Mouse (Mus musculus) heart, embryonic 12.5 days (tissue): ENCODE data around the gene Ctdnep1. TPM values are rescaled to one million over a fixed set of nuclear protein-coding genes. Genes with fewer than 3 reads are reported as not detected.

Source experiments
- ATAC-seq: fragments of 200-750 bp; cut with Nextera tagmentation; 2 replicates; pipeline ENCODE4 v1.8.0; 2017; ENCODE audit warnings: moderate TSS enrichment, moderate library complexity; ENCODE audit not compliant: insufficient number of reproducible peaks, low FRiP score
- H3K27ac ChIP-seq: fragments of 300-500 bp; sonication (generic); 2 replicates; pipeline ENCODE4 v1.5.1; 2016; ENCODE audit warnings: mild to moderate bottlenecking, moderate library complexity; ENCODE audit not compliant: poor library complexity, severe bottlenecking
- H3K27me3 ChIP-seq: fragments of 300-500 bp; sonication (generic); replicated peaks from 2 replicates; pipeline ENCODE4 v1.6.1; 2016; ENCODE audit warnings: mild to moderate bottlenecking, moderate library complexity
- H3K36me3 ChIP-seq: fragments of 300-500 bp; sonication (generic); 2 replicates; pipeline ENCODE4 v1.6.1; 2016; ENCODE audit warnings: mild to moderate bottlenecking, moderate library complexity
- H3K4me1 ChIP-seq: fragments of 300-500 bp; sonication (generic); replicated peaks from 2 replicates; pipeline ENCODE4 v1.6.1; 2016; ENCODE audit warnings: mild to moderate bottlenecking
- H3K4me2 ChIP-seq: fragments of 300-500 bp; sonication (generic); 2 replicates; pipeline ENCODE4 v1.6.1; 2016; ENCODE audit warnings: mild to moderate bottlenecking, moderate library complexity
- H3K4me3 ChIP-seq: fragments of 300-500 bp; sonication (generic); 2 replicates; pipeline ENCODE4 v1.5.1; 2016; ENCODE audit warnings: mild to moderate bottlenecking
- H3K9ac ChIP-seq: fragments of 300-500 bp; sonication (generic); 2 replicates; pipeline ENCODE4 v1.6.1; 2016; ENCODE audit warnings: mild to moderate bottlenecking, moderate library complexity
- H3K9me3 ChIP-seq: fragments of 300-500 bp; sonication (generic); replicated peaks from 2 replicates; pipeline ENCODE4 v1.6.1; 2016; ENCODE audit warnings: mild to moderate bottlenecking, moderate library complexity
- WGBS: fragments of 180-500 bp; shearing (Covaris S2); methylation state at CpG from one replicate; pipeline ENCODE4 v1.1.7; 2016; 5-methylcytosine and 5-hydroxymethylcytosine counted together
- polyA plus RNA-seq: library from polyadenylated mRNA; unstranded; fragments of >200 nt; fragmentation: Nextera tagmentation; extraction: Ambion mirVana; gene quantifications from 2 replicates; pipeline ENCODE4 v1.2.1, GENCODE M21; 2016

The Ctdnep1 gene
- polyA plus RNA-seq = 23.6 and 24.5 TPM in 2 replicates

- ATAC-seq = 0 out of 2 replicates have a peak, but pooled peaks have one; percentile 0
- H3K4me3 ChIP-seq = peak within 1 kb of the TSS; percentile 87
- peaks cover 44% of the 10 kb centered on the region for H3K36me3 ChIP-seq
- no peaks in the 10 kb centered on the region for H3K27me3 ChIP-seq
- H3K4me2 ChIP-seq = peak within 1 kb of the TSS; percentile 94
- under 1% methylated on average over 43 of the region's 43 CpGs for WGBS
- H3K9me3 ChIP-seq = no peaks in the 10 kb centered on the region
- H3K9ac ChIP-seq = peak within 1 kb of the TSS; percentile 98
- peaks cover 24% of the 10 kb centered on the region for H3K4me1 ChIP-seq
- peak within 1 kb of the TSS; percentile 99 for H3K27ac ChIP-seq
Observed at GRCm38 (mm10) chr11:69981141-69981762, at the start of gene Ctdnep1. Gene Ctdnep1 (plus strand): TSS chr11:69981156.

GRCm38 (mm10) chr11:69931769-69932168 lies 49.2 kb upstream of the Ctdnep1 start:
- Histone ChIP-seq H3K4me1 (peaks cover 16% of the 10 kb centered on the region), H3K36me3 (no peaks in the 10 kb centered on the region), H3K4me3 (no peak overlapping the region), H3K27ac (no peak overlapping the region), H3K27me3 (peaks cover 8% of the 10 kb centered on the region), H3K4me2 (no peak overlapping the region), H3K9me3 (no peaks in the 10 kb centered on the region), H3K9ac (no peak overlapping the region)
- 60% methylated on average over 8 of the region's 8 CpGs for WGBS
- no peak for ATAC-seq

DNA sequence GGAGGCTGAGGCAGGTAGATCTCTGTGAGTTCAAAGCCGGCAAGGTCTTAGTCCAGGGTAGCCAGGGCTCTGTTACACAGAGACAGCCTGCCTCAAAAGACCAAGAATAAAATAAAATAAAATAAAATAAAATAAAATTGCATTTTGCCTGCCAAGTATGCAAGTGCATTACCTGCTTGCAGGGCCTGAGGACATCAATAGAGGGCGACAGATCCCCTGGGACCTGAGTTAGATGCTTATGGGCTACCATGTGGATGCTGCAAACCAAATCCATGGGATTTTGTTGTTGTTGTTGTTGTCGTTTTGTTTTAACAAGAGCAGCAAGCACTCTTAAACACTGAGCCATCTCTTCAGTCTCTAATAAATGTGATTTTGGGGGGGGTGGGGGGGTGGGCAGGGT lies 48.7 kb upstream of the Ctdnep1 start:
- peaks cover 13% of the 10 kb centered on the region for H3K27me3 ChIP-seq
- no peaks in the 10 kb centered on the region for H3K36me3 ChIP-seq
- 32% methylated on average over 3 of the region's 3 CpGs for WGBS
- H3K9ac ChIP-seq = no peak overlapping the region
- H3K4me2 ChIP-seq = no peak overlapping the region
- H3K9me3 ChIP-seq = no peaks in the 10 kb centered on the region
- H3K27ac ChIP-seq = no peak overlapping the region
- peaks cover 21% of the 10 kb centered on the region for H3K4me1 ChIP-seq
- ATAC-seq = no peak
- H3K4me3 ChIP-seq = no peak overlapping the region

DNA sequence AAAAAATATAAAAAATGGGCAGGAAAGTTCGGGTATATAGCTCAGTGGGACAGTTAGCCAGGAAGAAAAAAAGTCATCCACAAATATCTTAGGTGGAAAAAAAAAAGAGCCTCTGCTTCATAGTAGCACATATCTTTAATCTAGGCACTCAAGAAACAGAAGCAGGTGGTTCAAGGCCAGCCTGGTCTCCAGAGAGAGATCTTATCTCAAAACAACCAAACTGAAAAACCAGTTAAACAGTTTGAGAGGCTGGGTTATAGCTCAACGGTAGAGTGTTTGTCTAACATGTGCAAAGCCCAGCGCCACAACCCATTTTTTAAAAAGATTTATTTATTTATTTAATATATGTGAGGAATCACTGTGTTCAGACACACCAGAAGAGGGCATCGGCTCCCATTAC lies 47.9 kb upstream of the Ctdnep1 start:
- 70% methylated on average over 4 of the region's 4 CpGs for WGBS
- Histone ChIP-seq H3K27me3 (peaks cover 21% of the 10 kb centered on the region), H3K9me3 (no peaks in the 10 kb centered on the region), H3K9ac (no peak overlapping the region), H3K27ac (no peak overlapping the region), H3K4me1 (peaks cover 28% of the 10 kb centered on the region), H3K36me3 (no peaks in the 10 kb centered on the region), H3K4me2 (no peak overlapping the region), H3K4me3 (no peak overlapping the region)
- ATAC-seq = no peak

DNA sequence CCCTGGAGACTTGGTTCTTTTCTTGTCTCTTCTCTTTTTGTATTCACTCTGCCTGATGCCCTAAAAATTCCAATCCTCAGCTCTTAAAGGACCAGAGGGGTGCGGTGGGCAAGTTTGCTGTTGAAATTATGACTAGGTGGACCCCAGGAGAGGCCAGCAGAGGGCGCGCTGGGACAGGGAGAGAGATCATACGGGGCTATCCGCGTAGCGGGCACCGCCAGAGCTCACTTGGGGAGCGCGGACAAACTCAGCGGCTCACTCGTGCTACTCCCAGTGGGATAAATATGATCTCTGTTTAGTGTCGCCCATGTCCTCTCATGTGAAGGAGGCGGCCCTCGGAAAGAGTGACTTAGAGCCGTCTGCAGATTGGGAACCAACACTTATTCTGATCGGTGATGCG lies 46.8 kb upstream of the Ctdnep1 start:
- Histone ChIP-seq H3K27me3 (peaks cover 32% of the 10 kb centered on the region), H3K36me3 (no peaks in the 10 kb centered on the region), H3K9ac (0 out of 2 replicates have a peak overlapping the region, but pooled peaks have one; percentile 13), H3K4me1 (peaks cover 28% of the 10 kb centered on the region), H3K9me3 (no peaks in the 10 kb centered on the region), H3K27ac (no peak overlapping the region), H3K4me2 (peak overlapping the region; percentile 59), H3K4me3 (no peak overlapping the region)
- ATAC-seq = peak; percentile 31; the same call in 1 of the 2 replicates
- under 1% methylated on average over 18 of the region's 18 CpGs for WGBS

DNA sequence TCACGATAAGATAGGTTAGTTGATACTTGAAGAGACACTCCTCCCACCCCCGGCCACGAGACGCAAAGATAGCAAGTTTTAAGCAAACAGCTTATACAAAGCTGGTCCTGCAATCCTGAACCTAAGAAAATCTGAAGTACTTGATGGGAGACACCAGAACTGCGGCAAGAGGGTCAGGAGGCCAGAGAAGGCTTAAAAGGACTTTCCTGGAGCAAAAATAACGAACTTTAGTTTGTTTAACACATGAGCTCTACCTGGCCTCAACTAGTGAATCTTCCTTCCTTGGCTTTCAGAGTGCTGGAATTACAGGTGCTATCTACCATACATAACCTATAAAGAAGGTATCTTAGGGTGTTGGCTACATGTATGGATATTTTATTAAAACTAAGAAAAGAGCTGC lies 46.3 kb upstream of the Ctdnep1 start:
- Histone ChIP-seq H3K27ac (no peak overlapping the region), H3K27me3 (peaks cover 37% of the 10 kb centered on the region), H3K4me1 (peaks cover 28% of the 10 kb centered on the region), H3K4me3 (no peak overlapping the region), H3K9me3 (no peaks in the 10 kb centered on the region), H3K36me3 (no peaks in the 10 kb centered on the region), H3K4me2 (peak overlapping the region; percentile 59), H3K9ac (no peak overlapping the region)
- 14% methylated on average over 6 of the region's 6 CpGs for WGBS
- no peak for ATAC-seq

DNA sequence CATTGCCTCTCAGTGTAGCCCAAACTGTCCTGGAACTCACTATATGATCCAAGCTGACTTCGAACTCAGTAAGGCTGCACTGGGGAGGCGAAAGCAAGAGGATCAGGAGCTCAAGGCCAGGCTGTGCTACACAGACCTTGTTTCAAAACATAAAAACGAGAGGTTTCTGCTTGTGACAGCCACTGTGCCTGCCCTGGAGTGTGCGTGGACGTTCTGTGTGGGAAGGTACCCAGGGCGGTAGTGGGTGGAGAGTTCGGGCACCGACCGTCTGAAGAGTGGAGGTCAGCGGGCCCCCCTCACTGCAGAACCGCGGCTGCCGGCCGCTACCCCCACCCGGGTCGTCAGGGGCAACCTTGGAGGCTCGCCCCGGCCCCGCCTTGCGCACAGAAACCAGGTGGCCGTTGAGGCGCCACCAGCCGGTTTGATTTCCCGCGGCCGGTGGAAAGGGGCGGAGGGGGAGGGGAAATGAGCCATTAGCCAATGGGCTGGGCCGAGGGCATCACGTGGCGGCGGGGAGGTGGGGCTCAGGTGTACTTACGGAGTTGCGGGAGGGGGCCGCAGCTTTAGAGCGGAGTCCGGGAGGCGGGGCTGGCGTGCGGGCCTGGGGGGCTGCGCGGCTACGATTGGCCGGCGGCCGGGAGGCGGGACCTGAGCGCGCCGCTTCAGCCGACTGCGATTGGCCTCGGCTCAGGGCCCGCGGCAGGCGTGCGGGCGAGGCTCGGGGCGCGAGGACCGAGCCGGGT lies 45.6 kb upstream of the Ctdnep1 start, which contains the start of gene Ybx2:
TSS of gene Ybx2 (plus strand) at position 660 of the 743 bp plus-strand sequence.
- Histone ChIP-seq H3K4me1 (peaks cover 28% of the 10 kb centered on the region), H3K27ac (no peak within 1 kb of the TSS), H3K4me3 (peak within 1 kb of the TSS; percentile 59), H3K27me3 (peaks cover 44% of the 10 kb centered on the region), H3K4me2 (peak within 1 kb of the TSS; percentile 98), H3K9me3 (no peaks in the 10 kb centered on the region), H3K9ac (peak within 1 kb of the TSS; percentile 75), H3K36me3 (no peaks in the 10 kb centered on the region)
- peak; percentile 94 for ATAC-seq
- WGBS = 2% methylated on average over 60 of the region's 62 CpGs

DNA sequence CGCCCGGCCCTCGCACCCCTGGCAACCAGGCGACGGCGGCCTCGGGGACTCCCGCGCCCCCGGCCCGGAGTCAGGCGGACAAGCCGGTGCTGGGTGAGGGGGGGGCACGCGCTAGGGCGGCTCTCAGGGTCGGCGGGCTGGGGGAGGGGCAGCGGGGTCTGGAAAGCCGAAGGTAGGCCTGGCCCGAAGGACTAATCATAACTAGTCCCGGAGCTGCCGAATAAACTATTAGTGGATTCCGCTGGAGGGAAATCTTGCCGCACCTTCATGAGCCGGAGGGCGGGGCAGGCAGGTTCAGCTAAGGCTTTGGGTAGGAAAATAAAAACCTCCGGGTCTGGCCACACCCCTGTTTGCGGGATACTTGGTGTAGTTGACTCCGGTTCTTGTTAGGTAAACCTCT lies 44.8 kb upstream of the Ctdnep1 start:
- peaks cover 48% of the 10 kb centered on the region for H3K27me3 ChIP-seq
- H3K4me2 ChIP-seq = peak overlapping the region; percentile 98
- peak overlapping the region; percentile 75 for H3K9ac ChIP-seq
- H3K4me3 ChIP-seq = peak overlapping the region; percentile 59
- no peak overlapping the region for H3K27ac ChIP-seq
- 2% methylated on average over 30 of the region's 30 CpGs for WGBS
- H3K36me3 ChIP-seq = no peaks in the 10 kb centered on the region
- H3K9me3 ChIP-seq = no peaks in the 10 kb centered on the region
- peaks cover 28% of the 10 kb centered on the region for H3K4me1 ChIP-seq
- ATAC-seq = 0 out of 2 replicates have a peak, but pooled peaks have one; percentile 4

GRCm38 (mm10) chr11:69936714-69937347 lies 44.1 kb upstream of the Ctdnep1 start:
- H3K27ac ChIP-seq = 0 out of 2 replicates have a peak overlapping the region, but pooled peaks have one; percentile 0

GRCm38 (mm10) chr11:69937385-69937784 lies 43.6 kb upstream of the Ctdnep1 start:
- Histone ChIP-seq H3K36me3 (peaks cover 4% of the 10 kb centered on the region), H3K4me3 (no peak overlapping the region), H3K27ac (0 out of 2 replicates have a peak overlapping the region, but pooled peaks have one; percentile 0), H3K9me3 (no peaks in the 10 kb centered on the region), H3K4me2 (peak overlapping the region; percentile 98), H3K27me3 (peaks cover 48% of the 10 kb centered on the region), H3K9ac (0 out of 2 replicates have a peak overlapping the region, but pooled peaks have one; percentile 4), H3K4me1 (peaks cover 28% of the 10 kb centered on the region)
- WGBS = 42% methylated on average over 3 of the region's 4 CpGs
- ATAC-seq = no peak

More at GRCm38 (mm10) chr11:69936714-69937347, 44.1 kb upstream of the Ctdnep1 start:
- Histone ChIP-seq H3K36me3 (no peaks in the 10 kb centered on the region), H3K4me1 (peaks cover 28% of the 10 kb centered on the region), H3K9me3 (no peaks in the 10 kb centered on the region), H3K4me3 (peak overlapping the region; percentile 59), H3K4me2 (peak overlapping the region; percentile 98), H3K27me3 (peaks cover 48% of the 10 kb centered on the region), H3K9ac (0 out of 2 replicates have a peak overlapping the region, but pooled peaks have one; percentile 75)
- 48% methylated on average over 9 of the region's 9 CpGs for WGBS
- no peak for ATAC-seq

DNA sequence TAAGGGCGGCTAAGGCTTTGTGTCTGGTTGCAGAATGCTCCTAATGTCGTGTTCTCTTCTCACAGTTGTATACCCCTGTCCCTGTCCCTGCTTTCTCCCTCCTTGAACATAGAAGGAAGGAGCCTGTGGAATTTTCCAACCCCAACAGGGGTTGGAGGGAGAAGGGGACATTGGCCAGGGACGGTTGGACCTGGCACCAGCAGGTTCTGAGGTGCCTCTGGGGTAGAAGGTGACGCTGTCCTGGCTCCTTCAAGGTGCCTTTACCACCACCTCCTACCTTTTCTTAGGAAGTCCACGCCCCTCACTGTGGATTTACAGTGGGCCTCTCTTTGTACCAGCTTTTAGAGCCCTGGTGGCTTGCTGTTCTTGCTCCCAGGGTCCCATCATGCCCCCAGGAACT lies 43.1 kb upstream of the Ctdnep1 start:
- no peak overlapping the region for H3K27ac ChIP-seq
- H3K9me3 ChIP-seq = no peaks in the 10 kb centered on the region
- ATAC-seq = no peak
- H3K4me2 ChIP-seq = no peak overlapping the region
- H3K4me3 ChIP-seq = no peak overlapping the region
- H3K27me3 ChIP-seq = peaks cover 50% of the 10 kb centered on the region
- WGBS = 68% methylated on average over 5 of the region's 5 CpGs
- 0 out of 2 replicates have a peak overlapping the region, but pooled peaks have one; percentile 4 for H3K9ac ChIP-seq
- peaks cover 28% of the 10 kb centered on the region for H3K4me1 ChIP-seq
- peaks cover 9% of the 10 kb centered on the region for H3K36me3 ChIP-seq
